Mouse (Mus musculus) myocyte (in vitro differentiated cells): Measurements from ENCODE around the gene Cul1. TPM values are rescaled to one million over a fixed set of nuclear protein-coding genes. Genes with fewer than 3 reads are reported as not detected.
A peak's percentile ranks its signal among the peaks of the same experiment; 100 is the strongest.

Experiments used
- H3K27me3 ChIP-seq: one replicate; pipeline ENCODE4 v1.6.1; 2011; ENCODE audit not compliant: control insufficient read depth, insufficient read depth, insufficient read length
- H3K36me3 ChIP-seq: one replicate; pipeline ENCODE4 v1.6.1; 2011; ENCODE audit not compliant: control insufficient read depth, insufficient read depth
- H3K4me2 ChIP-seq: one replicate; pipeline ENCODE4 v1.6.1; 2011; ENCODE audit warnings: low read depth, control low read depth
- H3K4me3 ChIP-seq: one replicate; pipeline ENCODE4 v1.5.1; 2011; ENCODE audit warnings: mild to moderate bottlenecking, control low read depth, moderate library complexity
- H3K79me2 ChIP-seq: one replicate; pipeline ENCODE4 v1.6.1; 2011; ENCODE audit not compliant: control insufficient read depth, insufficient read depth
- H3ac ChIP-seq: one replicate; pipeline ENCODE4 v1.6.1; 2011; ENCODE audit not compliant: control insufficient read depth, insufficient read length
- CEBPB ChIP-seq: IDR thresholded peaks from 2 replicates; pipeline ENCODE4 v1.6.1; 2011; ENCODE audit warnings: mild to moderate bottlenecking, moderate library complexity; ENCODE audit not compliant: poor library complexity, insufficient read depth, severe bottlenecking
- E2F4 ChIP-seq: IDR thresholded peaks from one replicate; pipeline ENCODE4 v1.6.1; 2011; ENCODE audit warnings: mild to moderate bottlenecking, control low read depth, moderate library complexity; ENCODE audit not compliant: insufficient read depth
- MAX ChIP-seq: IDR thresholded peaks from one replicate; pipeline ENCODE4 v1.6.1; 2011; ENCODE audit warnings: low read depth, mild to moderate bottlenecking, control low read depth
- MYOD1 ChIP-seq, 3 experiments: IDR thresholded peaks; one replicate each; pipeline ENCODE4 v1.6.1; 2011; ENCODE audit warnings: control low read depth in 2 of 3, low read depth in 2 of 3, mild to moderate bottlenecking in 2 of 3, moderate library complexity in 1 of 3; ENCODE audit not compliant: insufficient read length in 2 of 3, control insufficient read depth in 1 of 3
- MYOG ChIP-seq, 3 experiments: IDR thresholded peaks; one replicate each; pipeline ENCODE4 v1.6.1; 2011; ENCODE audit warnings: control low read depth in 2 of 3, low read depth in 2 of 3, mild to moderate bottlenecking in 2 of 3; ENCODE audit not compliant: insufficient read length in 2 of 3, control insufficient read depth in 1 of 3, insufficient read depth in 1 of 3
- POLR2A ChIP-seq: IDR thresholded peaks from one replicate; pipeline ENCODE4 v1.6.1; 2011; ENCODE audit warnings: low read depth, mild to moderate bottlenecking, control low read depth, moderate library complexity; ENCODE audit not compliant: insufficient read length
- POLR2AphosphoS2 ChIP-seq: IDR thresholded peaks from one replicate; pipeline ENCODE4 v1.6.1; 2011; ENCODE audit warnings: low read depth, control low read depth; ENCODE audit not compliant: insufficient read length
- REST ChIP-seq: IDR thresholded peaks from one replicate; pipeline ENCODE4 v1.6.1; 2011; ENCODE audit warnings: mild to moderate bottlenecking, control low read depth, moderate library complexity; ENCODE audit not compliant: insufficient read depth, insufficient read length
- SRF ChIP-seq: IDR thresholded peaks from one replicate; pipeline ENCODE4 v1.6.1; 2011; ENCODE audit warnings: low read depth; ENCODE audit not compliant: control insufficient read depth, insufficient read length
- TCF12 ChIP-seq: IDR thresholded peaks from one replicate; pipeline ENCODE4 v1.6.1; 2011; ENCODE audit warnings: mild to moderate bottlenecking, control low read depth; ENCODE audit not compliant: poor library complexity, insufficient read depth, severe bottlenecking
- TCF3 ChIP-seq: IDR thresholded peaks from one replicate; pipeline ENCODE4 v1.6.1; 2011; ENCODE audit warnings: low read depth, control low read depth; ENCODE audit not compliant: insufficient read length
- USF1 ChIP-seq: IDR thresholded peaks from one replicate; pipeline ENCODE4 v1.6.1; 2011; ENCODE audit warnings: low read depth, mild to moderate bottlenecking, control low read depth, moderate library complexity
- polyA plus RNA-seq: library from polyadenylated mRNA; unstranded; fragments of >200 nt; fragmentation: generic; extraction: Trizol; gene quantifications from one replicate; pipeline ENCODE4 v1.2.1, GENCODE M21; 2012; ENCODE audit warnings: missing spikeins

Gene Cul1
- polyA plus RNA-seq, 1 experiment: 29.5 TPM

GRCm38 (mm10) chr6:47455843-47456242 is 2.6 kb downstream of the Cul1 start:
- peak overlapping the region; percentile 42 for H3K4me3 ChIP-seq
- H3K27me3 ChIP-seq: no peaks in the 10 kb centered on the region
- no peaks in the 10 kb centered on the region for H3K36me3 ChIP-seq
- H3ac ChIP-seq: no peak overlapping the region
- TF ChIP-seq POLR2A (no peak), MYOD1 (IDR thresholded peaks at IDR 0.05; ENCODE audit: control insufficient read depth in 1 of 3, insufficient read length in 2 of 3, low read depth in 2 of 3) (no peak), REST (no peak), CEBPB (no peak), MAX (no peak), USF1 (no peak), POLR2AphosphoS2 (no peak)
- peak overlapping the region; percentile 68 for H3K4me2 ChIP-seq
- H3K79me2 ChIP-seq: peaks cover 63% of the 10 kb centered on the region

- Histone ChIP-seq H3K36me3 (no peaks in the 10 kb centered on the region), H3K27me3 (no peaks in the 10 kb centered on the region), H3K79me2 (peaks cover 73% of the 10 kb centered on the region), H3K4me2 (no peak overlapping the region), H3ac (no peak overlapping the region), H3K4me3 (no peak overlapping the region)
- no peak for TF ChIP-seq MYOD1 (IDR thresholded peaks at IDR 0.05; ENCODE audit: control insufficient read depth in 1 of 3, insufficient read length in 2 of 3, low read depth in 2 of 3)
- TF ChIP-seq POLR2AphosphoS2: no peak
- no peak for TF ChIP-seq MYOG (IDR thresholded peaks at IDR 0.05; ENCODE audit: control insufficient read depth in 1 of 3, insufficient read depth in 1 of 3, insufficient read length in 2 of 3, low read depth in 2 of 3)
- no peak for TF ChIP-seq MAX
- no peak for TF ChIP-seq E2F4
- TF ChIP-seq POLR2A: no peak
- no peak for TF ChIP-seq SRF
- TF ChIP-seq TCF3: no peak
Measured at GRCm38 (mm10) chr6:47456853-47457252, 3.7 kb downstream of the Cul1 start.

GRCm38 (mm10) chr6:47465400-47465799 is 12.2 kb downstream of the Cul1 start:
- H3K79me2 ChIP-seq: peaks cover 100% of the 10 kb centered on the region
- H3K36me3 ChIP-seq: no peaks in the 10 kb centered on the region
- TF ChIP-seq TCF12 (no peak), REST (no peak), TCF3 (no peak), CEBPB (no peak), MYOG (IDR thresholded peaks at IDR 0.05; ENCODE audit: control insufficient read depth in 1 of 3, insufficient read depth in 1 of 3, insufficient read length in 2 of 3, low read depth in 2 of 3) (no peak), MYOD1 (IDR thresholded peaks at IDR 0.05; ENCODE audit: control insufficient read depth in 1 of 3, insufficient read length in 2 of 3, low read depth in 2 of 3) (no peak), SRF (no peak), E2F4 (no peak), POLR2A (no peak), POLR2AphosphoS2 (no peak), USF1 (no peak), MAX (no peak)
- H3K4me3 ChIP-seq: no peak overlapping the region
- no peak overlapping the region for H3K4me2 ChIP-seq
- H3ac ChIP-seq: no peak overlapping the region
- H3K27me3 ChIP-seq: no peaks in the 10 kb centered on the region

GRCm38 (mm10) chr6:47466488-47466887 is 13.3 kb downstream of the Cul1 start:
- Histone ChIP-seq H3K27me3 (no peaks in the 10 kb centered on the region), H3K79me2 (peaks cover 100% of the 10 kb centered on the region), H3K36me3 (no peaks in the 10 kb centered on the region), H3K4me3 (no peak overlapping the region), H3ac (no peak overlapping the region), H3K4me2 (no peak overlapping the region)
- TF ChIP-seq SRF: no peak
- no peak for TF ChIP-seq CEBPB

GRCm38 (mm10) chr6:47467058-47467457 is 13.9 kb downstream of the Cul1 start:
- TF ChIP-seq CEBPB (no peak), SRF (no peak), POLR2AphosphoS2 (no peak), MYOG (IDR thresholded peaks at IDR 0.05; ENCODE audit: control insufficient read depth in 1 of 3, insufficient read depth in 1 of 3, insufficient read length in 2 of 3, low read depth in 2 of 3) (no peak), TCF3 (no peak), POLR2A (no peak), TCF12 (no peak), MYOD1 (IDR thresholded peaks at IDR 0.05; ENCODE audit: control insufficient read depth in 1 of 3, insufficient read length in 2 of 3, low read depth in 2 of 3) (no peak)
- no peak overlapping the region for H3K4me2 ChIP-seq
- no peaks in the 10 kb centered on the region for H3K27me3 ChIP-seq
- H3K4me3 ChIP-seq: no peak overlapping the region
- H3ac ChIP-seq: no peak overlapping the region
- H3K36me3 ChIP-seq: no peaks in the 10 kb centered on the region
- H3K79me2 ChIP-seq: peaks cover 100% of the 10 kb centered on the region
